Mouse (Mus musculus) cortical plate, adult 2 months (tissue): ENCODE data around the gene Suox.

ENCODE experiments used
- CTCF ChIP-seq: fragments of 200-500 bp; IDR thresholded peaks from 2 replicates; pipeline ENCODE4 v1.5.1; 2011; ENCODE audit warnings: mild to moderate bottlenecking, control low read depth, low read length; ENCODE audit not compliant: insufficient read depth; ENCODE audit errors: extremely low read depth
- POLR2A ChIP-seq: fragments of 200-500 bp; IDR thresholded peaks from 2 replicates; pipeline ENCODE4 v1.6.1; 2011; ENCODE audit warnings: mild to moderate bottlenecking, low read length, control low read depth; ENCODE audit not compliant: insufficient read depth; ENCODE audit errors: extremely low read depth

DNA sequence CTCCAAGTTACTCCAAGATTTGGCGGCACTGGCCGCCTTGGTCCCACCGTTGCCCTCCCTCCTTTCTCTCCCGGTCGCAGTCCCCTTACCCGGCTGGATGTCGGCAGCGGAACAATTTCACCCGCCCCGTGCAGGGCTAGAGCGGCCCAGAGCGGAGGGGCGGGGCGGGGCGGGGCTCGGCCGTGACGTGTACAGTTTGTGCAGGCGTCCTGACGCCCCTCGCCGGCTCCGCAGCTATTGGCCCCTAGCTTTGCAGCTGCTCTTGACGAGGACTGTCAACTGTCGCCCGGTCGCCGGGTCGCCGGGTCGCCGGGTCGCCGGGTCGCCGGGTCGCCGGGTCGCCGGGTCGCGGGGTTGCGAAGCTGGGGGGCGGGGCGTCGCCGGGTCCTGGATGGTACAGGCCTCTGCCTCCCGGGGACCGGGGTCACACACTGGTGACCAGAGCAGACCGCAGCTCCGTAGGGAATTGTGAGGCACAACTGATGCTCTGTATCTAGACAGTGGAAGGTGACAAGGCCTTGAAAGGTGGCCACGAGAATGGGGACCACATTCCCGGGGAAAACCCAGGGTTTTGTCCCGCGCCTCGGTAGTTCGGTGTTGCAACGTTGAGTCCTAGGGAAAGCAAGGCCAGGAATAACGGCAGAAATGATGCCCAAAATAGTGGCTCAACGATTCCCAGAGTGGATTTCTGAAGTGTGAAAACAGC is at the start of gene Suox:
- TF ChIP-seq CTCF, result no peak
- peak; percentile 50; the same call in 1 of the 2 replicates for TF ChIP-seq POLR2A
